Mouse (Mus musculus): ENCODE measurements around the gene Lhx3. TPM values are rescaled to one million over a fixed set of nuclear protein-coding genes. Genes with fewer than 3 reads are reported as not detected.

Lhx3 gene
- total and polyA plus RNA-seq, 3 experiments: not detected

DNA sequence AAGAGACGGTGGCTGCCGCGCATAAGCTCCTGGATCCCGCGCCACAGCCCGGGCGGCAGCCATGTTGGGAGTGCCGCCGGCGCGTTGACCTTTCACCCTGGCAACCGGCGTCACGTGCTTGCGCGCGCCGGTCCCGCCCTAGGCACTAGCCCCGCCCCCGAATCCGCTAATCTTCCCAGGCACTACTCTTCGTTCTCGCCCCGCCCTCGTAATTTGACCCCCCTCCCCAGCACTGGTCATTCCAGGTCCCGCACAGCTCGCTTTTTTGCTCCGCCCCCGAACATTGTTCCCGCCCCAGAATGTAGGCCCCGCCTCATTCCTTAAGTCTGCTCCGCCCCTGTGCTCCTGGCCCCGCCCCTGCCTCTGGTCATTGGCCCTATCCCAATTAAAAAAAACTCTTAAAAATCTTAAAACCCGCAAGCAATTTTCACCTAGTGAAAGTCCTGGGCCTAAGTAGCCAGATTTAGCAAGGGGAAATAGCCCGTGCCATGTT is 29.2 kb upstream of the Lhx3 start, which contains the start of gene Qsox2:
TSS of gene Qsox2 (minus strand) at position 236 of the 493 bp plus-strand sequence.
- Histone ChIP-seq H3K4me2 (ENCODE audit: insufficient read depth, low read depth, poor library complexity, severe bottlenecking) (peak within 1 kb of the TSS; percentile 53), H3K4me1 (ENCODE audit: control insufficient read depth in 1 of 2, insufficient read depth in 2 of 2) (peaks cover 4 to 29% of the 10 kb centered on the region in 2 experiments; a peak in 3 of 4 replicates), H3K9ac (ENCODE audit: insufficient read depth, low read depth) (peak within 1 kb of the TSS; percentile 78), H3K36me3 (replicated peaks in 1 of 2; ENCODE audit: control insufficient read depth in 1 of 2, insufficient read depth in 1 of 2, low read length in 1 of 2) (peaks cover 0 to 16% of the 10 kb centered on the region in 2 experiments), H3K27ac (ENCODE audit: insufficient read depth, low read depth) (no peak within 1 kb of the TSS), H3K9me3 (replicated peaks; ENCODE audit: low read length) (no peaks in the 10 kb centered on the region), H3K4me3 (replicated peaks in 1 of 3; ENCODE audit: low read depth in 2 of 3, low read length in 2 of 3, poor library complexity in 1 of 3) (peak within 1 kb of the TSS; percentile 80 to 99 (median 98)), H3K79me2 (replicated peaks; ENCODE audit: control insufficient read depth, extremely low read depth, insufficient read depth, poor library complexity, severe bottlenecking) (no peaks in the 10 kb centered on the region), H3K27me3 (replicated peaks) (peaks cover 17% of the 10 kb centered on the region)
- dilution Hi-C loops (cut with MboI; ENCODE audit: extremely low pct_ligation_motif_present, extremely low pct_unique_long_range_greater_than_20kb, low sequenced_read_pairs): no loop called here
- peak; percentile 77 for TF ChIP-seq USF2 (conservative IDR thresholded peaks at IDR 0.05; ENCODE audit: low read depth, low read length)
- peak; percentile 50; the same call in 1 of the 2 replicates for TF ChIP-seq KAT2A (IDR thresholded peaks at IDR 0.05; ENCODE audit: insufficient replicate concordance, low read length)
- no peak for TF ChIP-seq JUND (conservative IDR thresholded peaks at IDR 0.05; ENCODE audit: low read depth, low read length)
- peak; percentile 75 for TF ChIP-seq ZNF384 (IDR thresholded peaks at IDR 0.05; ENCODE audit: low read depth, low read length)
- TF ChIP-seq JUN (IDR thresholded peaks at IDR 0.05; ENCODE audit: insufficient read depth, low read depth, low read length): no peak
- TF ChIP-seq POLR2A (IDR thresholded peaks at IDR 0.05; ENCODE audit: low read depth, low read length): peak; percentile 88
- TF ChIP-seq MAX (IDR thresholded peaks at IDR 0.05; ENCODE audit: low read length): peak; percentile 80; the same call in 1 of the 2 replicates
- TF ChIP-seq HCFC1 (IDR thresholded peaks at IDR 0.05; ENCODE audit: low read depth, low read length): peak; percentile 75
- TF ChIP-seq POLR2AphosphoS2 (IDR thresholded peaks at IDR 0.05; ENCODE audit: low read depth, low read length): no peak
- TF ChIP-seq ZMIZ1 (IDR thresholded peaks at IDR 0.05; ENCODE audit: low read depth, low read length): peak; percentile 60; the same call in 1 of the 2 replicates
- no peak for TF ChIP-seq E2F4 (IDR thresholded peaks at IDR 0.05; ENCODE audit: insufficient replicate concordance, low read depth, low read length)
- no peak; the same call in 1 of the 2 replicates for TF ChIP-seq CHD2 (IDR thresholded peaks at IDR 0.05; ENCODE audit: low read length)
- TF ChIP-seq USF1 (IDR thresholded peaks at IDR 0.05; ENCODE audit: low read depth, low read length): peak; percentile 91
- TF ChIP-seq UBTF (IDR thresholded peaks at IDR 0.05; ENCODE audit: low read depth, low read length): no peak
- peak; percentile 86 for TF ChIP-seq MXI1 (IDR thresholded peaks at IDR 0.05; ENCODE audit: low read depth, low read length)
- TF ChIP-seq ELF1 (IDR thresholded peaks at IDR 0.05; ENCODE audit: low read depth, low read length): peak; percentile 21; the same call in 1 of the 2 replicates
- TF ChIP-seq MEF2A (IDR thresholded peaks at IDR 0.05; ENCODE audit: borderline replicate concordance, low read depth, low read length): peak; percentile 12; the same call in 1 of the 2 replicates
- no peak for TF ChIP-seq SMC3 (IDR thresholded peaks at IDR 0.05; ENCODE audit: low read depth, low read length)
- TF ChIP-seq NRF1 (IDR thresholded peaks at IDR 0.05; ENCODE audit: low read depth, low read length): peak; percentile 70
- 0 out of 2 replicates have a peak, but pooled peaks have one; percentile 54 for TF ChIP-seq TBP (conservative IDR thresholded peaks at IDR 0.05; ENCODE audit: low read depth, low read length)
- peak; percentile 94 for TF ChIP-seq BHLHE40 (IDR thresholded peaks at IDR 0.05; ENCODE audit: low read depth, low read length)
- peak; percentile 83 for TF ChIP-seq NELFE (IDR thresholded peaks at IDR 0.05; ENCODE audit: low read depth, low read length)
- TF ChIP-seq EP300 (IDR thresholded peaks at IDR 0.05; ENCODE audit: low read length): no peak
- TF ChIP-seq RCOR1 (conservative IDR thresholded peaks at IDR 0.05; ENCODE audit: low read depth, low read length): no peak
- TF ChIP-seq SIN3A (IDR thresholded peaks at IDR 0.05; ENCODE audit: low read length): no peak; the same call in 1 of the 2 replicates
- peak; percentile 84 for TF ChIP-seq TCF12 (IDR thresholded peaks at IDR 0.05; ENCODE audit: low read depth, low read length)
- TF ChIP-seq MYC (IDR thresholded peaks at IDR 0.05; ENCODE audit: low read depth, low read length): no peak
- no peak; the same call in 1 of the 2 replicates for TF ChIP-seq ZKSCAN1 (IDR thresholded peaks at IDR 0.05; ENCODE audit: borderline replicate concordance, low read depth, low read length)
- in situ Hi-C loops (cut with MboI; ENCODE audit: low pct_ligation_motif_present, low pct_unique_long_range_greater_than_20kb, low sequenced_read_pairs): no loop called here
- DNase-seq (ENCODE audit: extremely low read depth): peak; percentile 94
